ENCODE assay signal across 32 mouse cellular contexts in the genomic region with DNA sequence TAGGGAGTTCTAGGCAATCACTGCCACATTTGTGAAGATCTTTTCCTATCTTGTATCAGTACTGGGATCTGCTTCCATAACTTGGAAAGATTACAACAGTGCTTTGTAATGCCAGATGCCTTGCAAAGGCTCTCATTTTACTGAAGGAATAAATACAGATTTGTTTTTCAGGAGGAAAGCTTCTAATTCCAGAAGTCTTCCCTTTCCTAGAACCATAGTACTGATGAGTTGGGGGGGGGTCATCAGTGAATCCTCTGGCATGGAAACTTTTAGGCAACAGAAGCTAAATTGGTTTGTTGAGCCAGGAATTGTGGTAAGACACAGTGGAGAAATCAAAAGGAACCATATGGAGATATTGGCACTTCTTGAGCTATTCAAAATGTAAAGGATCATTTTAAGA. TPM values are rescaled to one million over a fixed set of nuclear protein-coding genes. Genes with fewer than 3 reads are reported as not detected.
"Had no signal": no experiment of that assay in that cellular context is flagged by ENCODE, and none has a peak within 500 bp of the region (broad histone marks: within the 10 kb centered on the region; RNA-seq: fewer than 3 reads in every experiment).

No protein-coding gene starts in this region.

- H3K27ac ChIP-seq: kidney, postnatal 0 days; layer of hippocampus, adult 2 months; limb, embryonic 10.5 days; limb, embryonic 13.5 days; liver, embryonic 12.5 days; liver, embryonic 15.5 days; lung, embryonic 15.5 days; midbrain, embryonic 10.5 days; midbrain, embryonic 13.5 days; neural tube, embryonic 13.5 days had no signal

- H3K9me3 ChIP-seq: limb, embryonic 10.5 days; limb, embryonic 13.5 days; liver, embryonic 12.5 days; liver, embryonic 15.5 days; lung, embryonic 15.5 days; midbrain, embryonic 10.5 days; midbrain, embryonic 13.5 days had no signal

- H3K36me3 ChIP-seq: limb, embryonic 10.5 days; limb, embryonic 13.5 days; liver, embryonic 12.5 days; liver, embryonic 15.5 days; lung, embryonic 15.5 days; midbrain, embryonic 10.5 days; midbrain, embryonic 13.5 days; neural tube, embryonic 13.5 days had no signal

- H3K4me1 ChIP-seq: limb, embryonic 10.5 days; limb, embryonic 13.5 days; liver, embryonic 12.5 days; liver, embryonic 15.5 days; lung, embryonic 15.5 days; megakaryocyte, embryonic 14.5 days; midbrain, embryonic 10.5 days; midbrain, embryonic 13.5 days; neural tube, embryonic 13.5 days had no signal

- H3K4me2 ChIP-seq: limb, embryonic 13.5 days; liver, embryonic 12.5 days; liver, embryonic 15.5 days; lung, embryonic 15.5 days; midbrain, embryonic 13.5 days; neural tube, embryonic 13.5 days had no signal

- H3K9ac ChIP-seq: limb, embryonic 13.5 days; liver, embryonic 12.5 days; liver, embryonic 15.5 days; lung, embryonic 15.5 days; midbrain, embryonic 13.5 days; neural tube, embryonic 13.5 days had no signal

- H3K4me3 ChIP-seq: layer of hippocampus, adult 2 months; limb, embryonic 10.5 days; limb, embryonic 13.5 days; liver, embryonic 12.5 days; liver, embryonic 15.5 days; lung, embryonic 15.5 days; megakaryocyte, embryonic 14.5 days; midbrain, embryonic 10.5 days; midbrain, embryonic 13.5 days; myocyte; neural tube, embryonic 13.5 days had no signal

- ATAC-seq: liver, embryonic 12.5 days; midbrain, embryonic 13.5 days; midbrain, embryonic 16.5 days had no signal

- DNase-seq: kidney, adult 2 months; kidney, postnatal 25 days; liver; lung, adult 18-20 months; lung, postnatal 10 days; lung, postnatal 36 days; retina, postnatal 1 day; right cerebral cortex, postnatal 25 days; spleen, adult 18-20 months; thymus, postnatal 25 days had no signal

- H3K27me3 ChIP-seq: limb, embryonic 13.5 days; liver, embryonic 12.5 days; liver, embryonic 15.5 days; lung, embryonic 15.5 days; megakaryocyte, embryonic 14.5 days; midbrain, embryonic 13.5 days; neural tube, embryonic 13.5 days had no signal

RNA-seq across cellular contexts. Expression of gene 4930474N05Rik, which starts 19.8 kb away (rescaled TPM):
- total RNA-seq: layer of hippocampus, adult 2 months; layer of hippocampus, postnatal 14 days; left cerebral cortex, adult 18-20 months; left cerebral cortex, postnatal 10 days; monocyte, adult 5-6 weeks; neutrophil, adult 5-6 weeks had no signal
- polyA plus RNA-seq: kidney, adult 2 months; kidney, embryonic 14.5 days; kidney, postnatal 0 days; large intestine, adult 2 months; limb, embryonic 10.5 days; limb, embryonic 13.5 days; liver, embryonic 12.5 days; liver, embryonic 15.5 days; lung, embryonic 15.5 days; midbrain, embryonic 10.5 days; midbrain, embryonic 13.5 days; midbrain, embryonic 16.5 days; myocyte; neural tube, embryonic 13.5 days; stomach, embryonic 16.5 days; thymus, postnatal 0 days had no signal
